ENCODE assay signal across 33 mouse cellular contexts in genomic region chr6:124446459-124446858, GRCm38 (mm10). TPM values are rescaled to one million over a fixed set of nuclear protein-coding genes. Genes with fewer than 3 reads are reported as not detected.
"Had no signal": no experiment of that assay in that cellular context is flagged by ENCODE, and none has a peak within 500 bp of the region (broad histone marks: within the 10 kb centered on the region; RNA-seq: fewer than 3 reads in every experiment).

No protein-coding gene starts in this region.

- H3K27ac ChIP-seq: limb, embryonic 10.5 days; limb, embryonic 12.5 days; limb, embryonic 13.5 days; limb, embryonic 15.5 days; liver, embryonic 12.5 days; liver, embryonic 13.5 days; liver, embryonic 14.5 days; liver, embryonic 15.5 days; lung, embryonic 15.5 days; macrophage; midbrain, embryonic 10.5 days; midbrain, embryonic 12.5 days; midbrain, embryonic 13.5 days; midbrain, embryonic 15.5 days; neural tube, embryonic 12.5 days; neural tube, embryonic 13.5 days had no signal

- H3K27me3 ChIP-seq: limb, embryonic 12.5 days; limb, embryonic 13.5 days; limb, embryonic 15.5 days; liver, embryonic 12.5 days; liver, embryonic 13.5 days; liver, embryonic 15.5 days; lung, embryonic 15.5 days; megakaryocyte, embryonic 14.5 days; midbrain, embryonic 12.5 days; midbrain, embryonic 13.5 days; midbrain, embryonic 15.5 days; neural tube, embryonic 12.5 days; neural tube, embryonic 13.5 days had no signal

- H3K36me3 ChIP-seq: limb, embryonic 10.5 days; limb, embryonic 12.5 days; limb, embryonic 13.5 days; limb, embryonic 15.5 days; liver, embryonic 12.5 days; liver, embryonic 13.5 days; liver, embryonic 15.5 days; lung, embryonic 15.5 days had no signal

- H3K4me3 ChIP-seq: limb, embryonic 10.5 days; limb, embryonic 12.5 days; limb, embryonic 13.5 days; limb, embryonic 15.5 days; liver, embryonic 12.5 days; liver, embryonic 13.5 days; liver, embryonic 15.5 days; lung, embryonic 15.5 days; megakaryocyte, embryonic 14.5 days; midbrain, embryonic 10.5 days; midbrain, embryonic 12.5 days; midbrain, embryonic 13.5 days; midbrain, embryonic 15.5 days; myocyte; neural tube, embryonic 12.5 days; neural tube, embryonic 13.5 days had no signal

- ATAC-seq: liver, embryonic 12.5 days; liver, postnatal 0 days; lung, postnatal 0 days; midbrain, embryonic 13.5 days; midbrain, embryonic 15.5 days had no signal

- H3K4me2 ChIP-seq: limb, embryonic 12.5 days; limb, embryonic 13.5 days; limb, embryonic 15.5 days; liver, embryonic 11.5 days; liver, embryonic 12.5 days; liver, embryonic 13.5 days; liver, embryonic 15.5 days; lung, embryonic 14.5 days; lung, embryonic 15.5 days; midbrain, embryonic 12.5 days; midbrain, embryonic 13.5 days; midbrain, embryonic 15.5 days; neural tube, embryonic 12.5 days; neural tube, embryonic 13.5 days had no signal

- H3K4me1 ChIP-seq: limb, embryonic 10.5 days; limb, embryonic 12.5 days; limb, embryonic 13.5 days; limb, embryonic 15.5 days; lung, embryonic 15.5 days; midbrain, embryonic 10.5 days; midbrain, embryonic 12.5 days; midbrain, embryonic 13.5 days; midbrain, embryonic 15.5 days; neural tube, embryonic 12.5 days; neural tube, embryonic 13.5 days had no signal

- DNase-seq: left cerebral cortex, postnatal 4 days; liver; liver, embryonic 13.5 days; liver, postnatal 0 days; lung, adult 18-20 months; lung, adult 2 months; lung, embryonic 14.5 days; lung, postnatal 10 days; lung, postnatal 14 days; lung, postnatal 36 days; lung, postnatal 4 days; midbrain, embryonic 14.5 days had no signal

- H3K9ac ChIP-seq: limb, embryonic 12.5 days; limb, embryonic 13.5 days; limb, embryonic 15.5 days; liver, embryonic 12.5 days; liver, embryonic 13.5 days; liver, embryonic 14.5 days; liver, embryonic 15.5 days; liver, postnatal 0 days; lung, embryonic 14.5 days; lung, embryonic 15.5 days; midbrain, embryonic 12.5 days; midbrain, embryonic 13.5 days; midbrain, embryonic 15.5 days; neural tube, embryonic 12.5 days; neural tube, embryonic 13.5 days had no signal

- H3K9me3 ChIP-seq: limb, embryonic 10.5 days; limb, embryonic 12.5 days; limb, embryonic 13.5 days; limb, embryonic 15.5 days; liver, embryonic 12.5 days; liver, embryonic 13.5 days; liver, embryonic 15.5 days; lung, embryonic 15.5 days; megakaryocyte, embryonic 14.5 days; midbrain, embryonic 10.5 days; midbrain, embryonic 12.5 days; midbrain, embryonic 13.5 days; midbrain, embryonic 15.5 days; neural tube, embryonic 12.5 days; neural tube, embryonic 13.5 days had no signal

RNA-seq across cellular contexts. Expression of gene Clstn3, which starts 18.1 kb away (rescaled TPM):
- total RNA-seq: monocyte, adult 5-6 weeks had no signal

RNA-seq across cellular contexts. Expression of gene C1rl, which starts 46.5 kb away (rescaled TPM):
- total RNA-seq: midbrain, postnatal 0 days had no signal
